Mouse (Mus musculus): Measurements from ENCODE around the gene Tyk2.

Tyk2 gene

GRCm38 (mm10) chr9:21115105-21115504 is 15.9 kb downstream of the Tyk2 start:
- no peak for DNase-seq (ENCODE audit: inconsistent age in 2 of 2, low spot score in 1 of 2)

GRCm38 (mm10) chr9:21114190-21114589 is 16.9 kb downstream of the Tyk2 start:
- DNase-seq (ENCODE audit: inconsistent age in 2 of 2, low spot score in 1 of 2): no peak

- no peak for DNase-seq (ENCODE audit: inconsistent age in 2 of 2, low spot score in 1 of 2)
These were observed 17.3 kb downstream of the Tyk2 start for GRCm38 (mm10) chr9:21113751-21114150.

GRCm38 (mm10) chr9:21107607-21108237 is 23.3 kb downstream of the Tyk2 start:
- DNase-seq (ENCODE audit: inconsistent age in 2 of 2, low spot score in 1 of 2): no peak

GRCm38 (mm10) chr9:21105760-21106564 is 25.1 kb downstream of the Tyk2 start:
- no peak for DNase-seq (ENCODE audit: inconsistent age in 2 of 2, low spot score in 1 of 2)

- no peak for DNase-seq (ENCODE audit: inconsistent age in 2 of 2, low spot score in 1 of 2)
These were observed 26.2 kb downstream of the Tyk2 start for GRCm38 (mm10) chr9:21104814-21105213.

- peak in 1 of 2 experiments; percentile 75 for DNase-seq (ENCODE audit: inconsistent age in 2 of 2, low spot score in 1 of 2)
These were observed 29.0 kb downstream of the Tyk2 start for GRCm38 (mm10) chr9:21102076-21102475.

- no peak for DNase-seq (ENCODE audit: inconsistent age in 2 of 2, low spot score in 1 of 2)
These were observed 30.4 kb downstream of the Tyk2 start for GRCm38 (mm10) chr9:21100447-21101161.

- DNase-seq (ENCODE audit: inconsistent age in 2 of 2, low spot score in 1 of 2): peak; percentile 54 to 66
These were observed 33.2 kb downstream of the Tyk2 start for GRCm38 (mm10) chr9:21097793-21098192.

- DNase-seq (ENCODE audit: inconsistent age in 2 of 2, low spot score in 1 of 2): no peak
These were observed 35.1 kb downstream of the Tyk2 start for GRCm38 (mm10) chr9:21095958-21096357.

- no peak for DNase-seq (ENCODE audit: inconsistent age in 2 of 2, low spot score in 1 of 2)
These were observed 37.6 kb downstream of the Tyk2 start for GRCm38 (mm10) chr9:21093423-21093822.

GRCm38 (mm10) chr9:21091707-21092320 is 39.2 kb downstream of the Tyk2 start, which contains the start of the genes Gm38431 and Raver1:
Gm38431 (minus strand) TSS chr9:21091997.
Raver1 (minus strand) TSS chr9:21092008.
- peak; percentile 98 to 99 for DNase-seq (ENCODE audit: inconsistent age in 2 of 2, low spot score in 1 of 2)

- no peak for DNase-seq (ENCODE audit: inconsistent age in 2 of 2, low spot score in 1 of 2)
These were observed 39.9 kb downstream of the Tyk2 start for GRCm38 (mm10) chr9:21090972-21091706.

- DNase-seq (ENCODE audit: inconsistent age in 2 of 2, low spot score in 1 of 2): no peak
These were observed 40.5 kb downstream of the Tyk2 start for GRCm38 (mm10) chr9:21090537-21090936.

GRCm38 (mm10) chr9:21083324-21083723 is 47.7 kb downstream of the Tyk2 start:
- no peak for DNase-seq (ENCODE audit: inconsistent age in 2 of 2, low spot score in 1 of 2)

- DNase-seq (ENCODE audit: inconsistent age in 2 of 2, low spot score in 1 of 2): peak in 1 of 2 experiments; percentile 51
These were observed 49.9 kb downstream of the Tyk2 start for GRCm38 (mm10) chr9:21081127-21081526.

GRCm38 (mm10) chr9:21075625-21076024 is 55.4 kb downstream of the Tyk2 start:
- DNase-seq (ENCODE audit: inconsistent age in 2 of 2, low spot score in 1 of 2): no peak

- DNase-seq (ENCODE audit: inconsistent age in 2 of 2, low spot score in 1 of 2): no peak
These were observed 56.9 kb downstream of the Tyk2 start for GRCm38 (mm10) chr9:21074173-21074572.

GRCm38 (mm10) chr9:21073044-21073840 is 57.8 kb downstream of the Tyk2 start, which contains the start of the genes Gm49373 and Fdx1l:
Gm49373 (minus strand) TSS chr9:21073096.
Fdx1l (minus strand) TSS chr9:21073614.
- peak; percentile 92 to 97 for DNase-seq (ENCODE audit: inconsistent age in 2 of 2, low spot score in 1 of 2)

- no peak for DNase-seq (ENCODE audit: inconsistent age in 2 of 2, low spot score in 1 of 2)
These were observed 58.4 kb downstream of the Tyk2 start for GRCm38 (mm10) chr9:21072641-21073040.
